Mouse (Mus musculus) urinary bladder, postnatal 10 days (tissue): ENCODE results near the gene Atxn7l2.

ENCODE experiments used
- DNase-seq: peaks from one replicate; pipeline ENCODE4 v3.0.0; 2022; ENCODE audit warnings: low spot score

Atxn7l2 gene

DNA sequence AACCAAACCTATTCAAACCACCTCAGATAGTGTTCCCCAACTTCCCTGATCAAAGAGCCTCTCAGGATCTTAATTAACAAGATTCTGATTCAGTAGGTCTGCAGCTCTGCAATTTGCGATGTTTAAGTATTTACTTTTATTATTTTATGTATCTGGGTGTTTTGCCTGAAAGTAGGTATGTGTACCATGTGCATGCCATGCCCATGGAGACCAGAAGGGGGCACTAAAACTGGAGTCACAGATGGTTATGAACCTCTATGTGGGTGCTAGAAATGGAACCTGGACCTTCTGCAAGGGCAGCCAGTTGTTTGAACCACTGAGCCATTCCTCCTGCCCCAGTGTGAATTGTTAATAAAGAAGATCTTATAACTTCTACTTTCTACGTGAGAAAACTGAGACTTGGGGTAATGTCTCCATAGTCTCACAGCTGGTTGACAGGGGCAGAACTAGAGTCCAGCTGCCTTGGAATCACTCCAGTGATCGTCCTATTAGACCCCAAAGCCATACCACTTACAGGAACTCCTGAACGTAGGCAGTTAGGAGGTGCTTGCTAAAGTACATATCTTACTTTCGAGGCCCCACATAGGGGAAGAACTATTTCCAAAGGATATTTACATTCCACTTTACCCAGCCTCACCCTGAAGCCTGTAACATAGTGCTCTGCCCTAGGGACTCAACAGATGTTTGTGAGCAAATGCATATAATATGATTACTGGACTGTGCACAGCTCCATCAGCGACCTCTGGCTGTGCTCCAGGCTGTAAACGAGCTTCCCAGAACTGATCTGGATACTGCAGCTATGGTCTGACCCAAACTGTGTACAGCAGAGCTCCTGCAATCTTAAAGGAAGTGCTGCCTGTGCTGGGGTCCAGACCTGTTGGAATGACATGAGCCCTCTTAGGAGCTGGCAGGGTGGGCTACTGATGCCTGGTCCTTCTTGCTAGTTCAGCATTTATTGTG, 31.7 kb downstream of the Atxn7l2 start:
- DNase-seq = no peak

DNA sequence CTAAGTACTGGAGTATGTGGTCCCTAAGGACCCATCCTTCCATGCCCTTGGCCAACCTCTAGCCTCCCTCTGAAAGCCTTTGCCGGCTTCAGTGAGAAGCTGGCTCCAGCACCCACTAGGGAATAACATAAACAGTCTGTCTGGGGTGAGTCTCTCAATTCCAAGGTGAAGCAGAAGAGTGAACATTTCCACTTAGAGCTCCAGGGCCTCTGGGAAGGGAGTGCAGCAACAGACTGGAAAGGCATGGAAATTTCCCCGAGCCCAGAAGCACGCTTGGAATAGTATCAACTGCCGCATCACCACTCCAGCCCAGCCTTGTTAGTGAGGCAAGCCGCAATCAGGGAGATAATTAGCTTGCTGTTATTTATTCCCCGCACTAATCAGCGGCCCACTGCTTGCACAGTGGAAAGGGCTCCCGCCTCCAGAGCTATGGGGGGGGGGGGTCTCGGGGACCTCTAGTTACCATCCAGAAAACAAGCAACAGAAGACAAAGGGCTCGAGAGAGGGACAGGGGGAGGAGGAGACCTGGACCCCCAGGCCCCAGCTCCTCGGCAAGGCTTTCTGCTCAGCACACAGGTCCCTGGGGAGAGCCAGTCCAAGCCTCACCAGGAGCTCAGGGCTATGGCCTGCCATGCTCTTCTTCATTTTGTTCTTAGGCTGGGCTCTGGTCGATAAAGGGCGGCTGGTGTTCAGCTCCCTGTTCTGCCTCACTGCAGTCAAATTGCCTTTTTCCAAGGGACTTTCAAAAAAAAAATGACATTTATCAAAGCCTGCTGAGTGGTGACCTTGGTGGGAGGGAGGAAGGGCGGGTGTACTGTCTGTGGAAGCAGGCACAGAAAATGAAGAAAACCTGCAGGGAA, 35.8 kb downstream of the Atxn7l2 start:
- no peak for DNase-seq

DNA sequence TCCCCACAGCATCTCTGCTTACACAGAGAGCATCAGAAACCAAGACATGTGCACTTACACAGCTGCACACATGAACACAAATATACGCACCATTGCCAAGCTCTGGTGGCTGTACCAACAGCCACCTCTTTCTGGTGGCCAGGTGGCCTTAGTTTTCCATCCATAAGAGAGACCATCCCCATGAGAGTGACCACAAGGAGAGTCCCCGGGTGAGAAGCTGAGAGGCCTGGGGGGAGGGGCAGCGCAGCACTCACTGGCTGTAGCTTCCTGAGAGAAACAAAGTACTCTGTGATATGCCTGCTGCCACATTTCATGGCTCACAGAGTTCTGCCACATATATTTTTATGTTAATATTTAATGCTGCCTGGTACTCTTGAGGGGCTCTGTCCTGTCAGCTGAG, 41.5 kb downstream of the Atxn7l2 start:
- no peak for DNase-seq

DNA sequence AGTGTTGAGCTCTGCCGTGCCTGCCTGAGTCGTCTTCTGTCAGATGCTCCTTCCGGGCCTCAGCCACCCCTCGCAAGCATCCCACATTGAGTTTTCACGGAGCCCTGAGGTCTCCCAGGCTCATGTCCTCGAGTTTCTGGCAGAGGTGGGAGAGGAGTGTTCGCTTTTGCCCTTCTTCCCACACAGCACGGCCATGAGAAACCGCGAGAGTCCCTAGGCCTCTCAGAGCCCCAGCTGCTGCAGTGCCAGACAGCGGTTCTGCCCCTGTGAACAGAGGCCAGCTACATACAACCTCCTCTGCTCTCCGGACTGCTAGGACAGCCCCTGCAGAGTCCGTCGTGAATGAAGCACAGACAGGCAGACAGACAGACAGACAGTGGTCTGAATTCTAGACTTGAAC, 43.2 kb downstream of the Atxn7l2 start:
- no peak for DNase-seq

DNA sequence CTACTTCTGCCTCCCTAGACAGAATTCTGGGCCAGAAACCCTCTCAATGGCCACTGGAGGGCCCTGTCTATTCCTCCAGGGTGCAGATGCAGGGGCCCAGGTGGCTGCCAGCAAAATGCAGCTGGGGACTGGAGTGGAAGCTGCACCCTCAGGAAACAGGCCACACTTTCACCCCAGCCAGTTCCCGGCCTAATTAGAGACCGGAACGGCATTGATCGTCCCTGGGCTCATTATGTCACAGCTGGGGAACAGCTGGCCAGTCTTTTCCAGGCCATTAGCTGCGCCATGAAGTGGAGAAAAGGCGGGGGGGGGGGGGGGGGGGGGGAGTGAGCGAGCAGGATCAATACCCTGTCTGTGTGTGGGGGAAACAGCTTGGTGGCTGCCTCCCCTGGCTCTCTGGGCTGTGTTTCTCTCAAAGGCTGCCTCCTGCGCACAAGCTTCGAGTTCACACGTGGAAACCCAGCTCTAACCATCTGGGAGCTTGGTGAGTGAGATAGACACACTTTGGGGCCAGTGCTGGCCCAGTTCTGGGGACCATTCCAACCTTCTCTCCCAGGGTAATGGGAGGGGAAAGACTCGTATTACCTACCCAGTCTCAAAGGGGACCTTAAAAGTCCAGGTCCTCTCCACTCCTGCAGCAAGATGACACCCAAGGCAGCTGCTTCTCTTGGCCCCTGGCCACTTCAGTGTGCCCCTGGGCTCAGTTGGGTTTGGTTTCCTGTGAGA, 44.1 kb downstream of the Atxn7l2 start:
- DNase-seq = no peak

DNA sequence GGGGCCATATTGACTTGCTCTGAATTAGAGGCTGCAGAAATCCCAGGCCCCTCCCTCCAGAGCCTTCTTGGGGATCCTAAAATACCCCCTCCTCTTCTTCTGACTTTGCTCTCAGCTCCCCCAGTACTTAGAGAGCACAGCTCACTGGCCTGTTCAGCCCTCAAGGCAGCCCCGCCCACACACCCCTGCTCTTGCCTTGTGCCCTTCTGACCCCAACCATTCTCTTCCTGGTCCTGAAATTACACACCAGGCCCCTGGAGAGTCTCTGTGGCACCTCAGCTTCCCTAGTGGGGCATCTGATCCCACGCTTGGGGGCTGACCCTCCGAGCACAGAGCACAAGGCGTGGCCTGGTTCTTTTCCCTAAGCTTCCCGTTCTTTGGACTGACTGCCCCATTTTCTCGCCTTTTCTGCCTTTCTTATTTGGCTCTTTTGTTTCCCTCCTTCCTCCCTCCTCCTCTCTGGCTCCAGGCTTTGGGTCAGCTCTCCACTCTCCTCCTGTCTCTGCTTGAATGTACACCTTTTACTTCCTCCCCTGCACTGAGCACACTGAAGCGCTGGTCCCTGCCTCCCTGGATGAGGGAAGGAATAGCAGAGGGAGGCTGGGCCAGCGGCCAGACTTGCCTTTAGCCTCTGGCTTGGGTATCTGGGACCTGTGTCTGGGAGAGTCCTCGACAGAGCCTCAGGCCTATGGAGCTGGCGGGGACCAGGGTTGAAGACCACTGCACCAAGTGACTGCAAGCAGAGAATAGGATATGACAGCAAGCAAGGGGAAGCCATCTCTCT, 45.0 kb downstream of the Atxn7l2 start:
- no peak for DNase-seq

DNA sequence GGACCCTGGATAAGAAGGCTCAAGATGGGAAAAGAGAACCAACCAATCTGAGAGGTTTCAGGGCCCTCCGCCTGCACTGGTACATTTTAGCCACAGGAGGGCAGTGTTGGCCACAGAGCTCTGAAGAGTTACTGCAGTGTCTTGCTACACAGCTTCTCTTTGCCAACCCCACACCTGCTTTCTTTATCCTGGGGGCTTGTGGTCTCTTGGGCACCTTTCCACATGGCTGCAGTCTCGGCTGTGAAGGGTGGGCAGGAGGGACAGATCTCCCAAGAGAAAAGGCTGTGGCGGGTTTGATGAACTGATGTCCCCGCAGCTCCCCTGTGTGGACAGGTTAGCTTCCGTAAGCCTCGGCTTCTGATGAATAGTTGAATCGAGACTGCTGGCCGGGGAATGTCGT, 45.9 kb downstream of the Atxn7l2 start:
- DNase-seq = no peak

DNA sequence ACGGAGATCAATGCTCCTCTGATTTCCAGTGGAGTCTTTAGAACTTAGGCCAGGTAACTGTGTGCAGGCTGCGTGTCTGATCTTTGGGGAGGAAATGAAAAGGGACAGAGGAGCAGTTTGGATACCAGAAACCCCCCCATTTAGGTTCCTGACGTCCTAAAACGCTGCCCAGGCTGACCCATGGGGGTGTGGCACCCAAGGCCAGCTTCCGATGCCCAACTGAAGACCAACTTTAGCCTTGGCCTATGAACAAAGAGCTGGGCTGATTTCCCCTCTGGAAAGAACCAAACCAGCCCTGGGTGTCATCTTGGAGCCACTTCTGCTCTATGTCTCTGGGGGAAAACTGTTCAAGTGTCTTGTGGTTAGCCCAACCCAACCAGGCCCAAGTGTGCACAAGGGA, 46.6 kb downstream of the Atxn7l2 start:
- no peak for DNase-seq

DNA sequence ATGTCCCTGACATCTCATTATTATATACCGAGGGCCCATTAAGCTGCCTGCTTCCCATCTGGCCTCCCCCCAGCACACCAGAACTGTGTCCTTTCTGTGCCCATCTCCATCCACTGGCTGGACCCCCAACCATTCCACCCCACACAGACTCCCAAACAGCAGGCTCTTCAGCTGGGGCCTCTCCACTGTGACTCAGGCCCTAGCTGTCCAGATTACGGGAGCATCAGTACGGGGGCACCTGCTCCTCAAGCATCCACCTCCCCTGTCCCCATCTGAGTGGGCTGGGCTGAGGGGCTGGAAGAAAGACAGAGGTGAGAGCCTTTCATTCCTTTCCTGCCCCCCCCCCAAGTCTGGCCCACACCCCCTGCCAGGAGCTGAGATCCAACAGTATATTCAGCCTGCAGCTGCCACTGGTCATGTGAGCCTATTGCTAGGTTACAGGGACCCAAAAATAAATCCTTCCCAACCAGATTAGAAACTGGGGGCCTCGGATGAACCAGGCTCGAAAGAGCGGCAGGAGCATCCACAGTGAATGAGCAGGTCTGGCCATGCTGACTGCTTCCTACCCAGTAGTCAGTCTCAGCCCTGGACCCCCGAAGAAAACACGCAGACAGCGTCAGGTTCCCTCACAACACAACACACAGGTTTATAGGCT, 52.2 kb downstream of the Atxn7l2 start:
- DNase-seq = no peak

DNA sequence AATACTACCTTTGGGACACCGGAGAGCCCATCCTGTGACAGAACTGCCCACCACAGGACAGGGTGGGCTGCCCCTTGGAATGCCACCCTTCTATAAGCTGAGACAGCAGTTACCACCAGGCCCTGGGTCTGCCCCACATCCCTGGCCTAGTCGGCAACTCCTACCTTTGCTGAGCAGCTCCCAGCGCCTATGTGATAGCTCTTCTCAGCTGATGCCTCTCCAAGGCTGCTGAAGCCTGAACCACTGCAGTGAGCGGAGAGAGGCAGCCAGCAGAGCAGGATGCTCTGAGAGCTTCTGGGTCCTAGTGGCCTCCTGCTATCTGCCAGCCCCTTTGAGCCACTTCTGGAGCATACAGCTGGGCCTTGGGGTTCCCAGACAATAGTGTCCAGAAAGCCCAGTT, 56.1 kb downstream of the Atxn7l2 start, which contains the start of gene Gpr61:
Gene Gpr61, minus strand, starts transcription at position 227 of the 400 bp plus-strand sequence.
- DNase-seq = no peak

DNA sequence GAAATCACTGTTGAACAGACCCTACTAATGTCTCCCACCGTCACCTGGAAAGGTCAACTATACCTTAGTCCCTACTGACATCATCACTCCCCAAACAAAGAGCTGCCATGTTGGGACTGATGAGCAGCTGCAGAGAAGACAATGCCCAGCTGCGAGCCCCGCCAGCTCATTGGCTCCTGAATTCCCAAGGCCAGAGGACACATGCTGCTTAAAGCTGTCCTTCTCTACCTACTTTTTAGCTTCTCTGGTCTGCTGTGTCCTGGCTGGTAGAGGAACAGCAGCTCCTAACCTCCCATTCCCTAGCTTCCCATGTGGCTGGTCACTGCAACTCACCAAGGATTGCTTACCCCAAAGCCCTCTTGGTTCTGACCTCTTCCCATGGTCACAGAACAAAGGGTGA, 58.4 kb downstream of the Atxn7l2 start:
- DNase-seq = no peak
